Mouse (Mus musculus) MEL (cell line): Measurements from ENCODE around the gene Prcd. TPM values are rescaled to one million over a fixed set of nuclear protein-coding genes. Genes with fewer than 3 reads are reported as not detected.
A peak's percentile ranks its signal among the peaks of the same experiment; 100 is the strongest.

Experiments
- DNase-seq: peaks from one replicate; pipeline ENCODE4 v3.0.0; 2011; ENCODE audit warnings: low read depth, low spot score
- H3K27ac ChIP-seq: 2 replicates; pipeline ENCODE4 v1.5.1; 2012; ENCODE audit warnings: low read depth, mild to moderate bottlenecking, control low read depth, low read length, moderate library complexity; ENCODE audit not compliant: control insufficient read depth
- H3K27me3 ChIP-seq, 2 experiments: fragments of 150-350 bp in 1 of 2; sonication (generic) in 1 of 2; 2 replicates each; pipeline ENCODE4 v1.6.1; 2012; ENCODE audit warnings: low read length in 2 of 2, mild to moderate bottlenecking in 2 of 2, improper control_type of control experiment in 1 of 2, moderate library complexity in 1 of 2; ENCODE audit not compliant: insufficient read depth in 2 of 2, control insufficient read depth in 1 of 2
- H3K36me3 ChIP-seq, 2 experiments: 2 replicates each; pipeline ENCODE4 v1.6.1; 2012 to 2014; ENCODE audit warnings: low read length in 2 of 2, improper control_type of control experiment in 1 of 2, inconsistent platforms in 1 of 2, mild to moderate bottlenecking in 1 of 2; ENCODE audit not compliant: insufficient read depth in 2 of 2, control insufficient read depth in 1 of 2
- H3K4me1 ChIP-seq, 2 experiments: fragments of 150-350 bp in 1 of 2; sonication (generic) in 1 of 2; 2 replicates each; pipeline ENCODE4 v1.6.1; 2012; ENCODE audit warnings: low read length in 2 of 2, improper control_type of control experiment in 1 of 2, mild to moderate bottlenecking in 1 of 2; ENCODE audit not compliant: insufficient read depth in 2 of 2, control insufficient read depth in 1 of 2
- H3K4me3 ChIP-seq, 2 experiments: fragments of 150-350 bp in 1 of 2; sonication (generic) in 1 of 2; 2 replicates each; pipeline ENCODE4 v1.5.1; 2012; ENCODE audit warnings: low read depth in 2 of 2, low read length in 2 of 2, mild to moderate bottlenecking in 2 of 2, moderate library complexity in 2 of 2, control low read depth in 1 of 2, improper control_type of control experiment in 1 of 2; ENCODE audit not compliant: control insufficient read depth in 1 of 2, insufficient read depth in 1 of 2
- H3K79me2 ChIP-seq: 2 replicates; pipeline ENCODE4 v1.6.1; 2012; ENCODE audit warnings: mild to moderate bottlenecking, low read length, moderate library complexity; ENCODE audit not compliant: control insufficient read depth, poor library complexity, insufficient read depth
- H3K9ac ChIP-seq: 2 replicates; pipeline ENCODE4 v1.6.1; 2012; ENCODE audit warnings: low read depth, mild to moderate bottlenecking, control low read depth, low read length, moderate library complexity; ENCODE audit not compliant: control insufficient read depth, poor library complexity, severe bottlenecking
- H3K9me3 ChIP-seq: fragments of 150-350 bp; sonication (generic); replicated peaks from 2 replicates; pipeline ENCODE4 v1.6.1; 2012; ENCODE audit warnings: mild to moderate bottlenecking, low read length, improper control_type of control experiment, moderate library complexity; ENCODE audit not compliant: insufficient read depth
- BHLHE40 ChIP-seq: IDR thresholded peaks from 2 replicates; pipeline ENCODE4 v1.6.1; 2012; ENCODE audit warnings: low read depth, mild to moderate bottlenecking, inconsistent platforms, low read length, improper control_type of control experiment, borderline replicate concordance
- CHD1 ChIP-seq: IDR thresholded peaks from 2 replicates; pipeline ENCODE4 v1.6.1; 2012; ENCODE audit warnings: low read depth, mild to moderate bottlenecking, inconsistent platforms, low read length, improper control_type of control experiment
- E2F4 ChIP-seq: IDR thresholded peaks from 2 replicates; pipeline ENCODE4 v1.6.1; 2011; ENCODE audit warnings: low read depth, low read length, improper control_type of control experiment, borderline replicate concordance
- ELF1 ChIP-seq: IDR thresholded peaks from 2 replicates; pipeline ENCODE4 v1.6.1; 2014; ENCODE audit warnings: low read depth, mild to moderate bottlenecking, inconsistent platforms, low read length, improper control_type of control experiment, moderate library complexity
- EP300 ChIP-seq, 2 experiments: IDR thresholded peaks; 2 replicates each; pipeline ENCODE4 v1.6.1; 2011; ENCODE audit warnings: improper control_type of control experiment in 2 of 2, low read length in 2 of 2, low read depth in 1 of 2, mild to moderate bottlenecking in 1 of 2
- ETS1 ChIP-seq: IDR thresholded peaks from 2 replicates; pipeline ENCODE4 v1.6.1; 2012; ENCODE audit warnings: low read depth, mild to moderate bottlenecking, inconsistent platforms, low read length, improper control_type of control experiment, moderate library complexity
- GABPA ChIP-seq: IDR thresholded peaks from 2 replicates; pipeline ENCODE4 v1.6.1; 2012; ENCODE audit warnings: low read depth, mild to moderate bottlenecking, inconsistent platforms, low read length, improper control_type of control experiment, moderate library complexity
- HCFC1 ChIP-seq: IDR thresholded peaks from 2 replicates; pipeline ENCODE4 v1.6.1; 2012; ENCODE audit warnings: low read depth, mild to moderate bottlenecking, inconsistent platforms, low read length, improper control_type of control experiment, moderate library complexity
- JUND ChIP-seq: IDR thresholded peaks from 2 replicates; pipeline ENCODE4 v1.6.1; 2011; ENCODE audit warnings: low read depth, mild to moderate bottlenecking, improper control_type of control experiment, low read length
- MAX ChIP-seq: IDR thresholded peaks from 2 replicates; pipeline ENCODE4 v1.6.1; 2011; ENCODE audit warnings: low read length, improper control_type of control experiment
- MAZ ChIP-seq: IDR thresholded peaks from 2 replicates; pipeline ENCODE4 v1.6.1; 2012; ENCODE audit warnings: low read depth, mild to moderate bottlenecking, inconsistent platforms, low read length, improper control_type of control experiment
- MXI1 ChIP-seq: IDR thresholded peaks from 2 replicates; pipeline ENCODE4 v1.6.1; 2011; ENCODE audit warnings: mild to moderate bottlenecking, low read depth, low read length, improper control_type of control experiment
- MYB ChIP-seq: IDR thresholded peaks from 2 replicates; pipeline ENCODE4 v1.6.1; 2011; ENCODE audit warnings: mild to moderate bottlenecking, low read depth, low read length, improper control_type of control experiment
- MYC ChIP-seq: IDR thresholded peaks from 2 replicates; pipeline ENCODE4 v1.6.1; 2011; ENCODE audit warnings: low read depth, mild to moderate bottlenecking, low read length, improper control_type of control experiment, moderate library complexity
- NELFE ChIP-seq: IDR thresholded peaks from 2 replicates; pipeline ENCODE4 v1.6.1; 2011; ENCODE audit warnings: low read depth, low read length, improper control_type of control experiment
- NRF1 ChIP-seq: IDR thresholded peaks from 2 replicates; pipeline ENCODE4 v1.6.1; 2014; ENCODE audit warnings: low read depth, mild to moderate bottlenecking, inconsistent platforms, low read length, improper control_type of control experiment, moderate library complexity; ENCODE audit not compliant: poor library complexity, insufficient read depth, severe bottlenecking
- POLR2A ChIP-seq, 2 experiments: IDR thresholded peaks; 2 replicates each; pipeline ENCODE4 v1.6.1; 2011 to 2012; ENCODE audit warnings: low read length in 2 of 2, mild to moderate bottlenecking in 2 of 2, control low read depth in 1 of 2, improper control_type of control experiment in 1 of 2, low read depth in 1 of 2, moderate library complexity in 1 of 2; ENCODE audit not compliant: control insufficient read depth in 1 of 2, insufficient read depth in 1 of 2, poor library complexity in 1 of 2
- POLR2AphosphoS2 ChIP-seq: IDR thresholded peaks from 2 replicates; pipeline ENCODE4 v1.6.1; 2011; ENCODE audit warnings: low read length, improper control_type of control experiment
- POLR2AphosphoS5 ChIP-seq: IDR thresholded peaks from 2 replicates; pipeline ENCODE4 v1.6.1; 2012; ENCODE audit warnings: low read depth, borderline replicate concordance, mild to moderate bottlenecking, inconsistent platforms, low read length, moderate library complexity, mixed read lengths
- RAD21 ChIP-seq: IDR thresholded peaks from 2 replicates; pipeline ENCODE4 v1.6.1; 2011; ENCODE audit warnings: mild to moderate bottlenecking, low read depth, low read length, improper control_type of control experiment
- RCOR1 ChIP-seq: IDR thresholded peaks from 2 replicates; pipeline ENCODE4 v1.6.1; 2012; ENCODE audit warnings: low read depth, mild to moderate bottlenecking, inconsistent platforms, low read length, improper control_type of control experiment
- SIN3A ChIP-seq: IDR thresholded peaks from 2 replicates; pipeline ENCODE4 v1.6.1; 2012; ENCODE audit warnings: low read length, improper control_type of control experiment, inconsistent platforms
- SMC3 ChIP-seq: IDR thresholded peaks from 2 replicates; pipeline ENCODE4 v1.6.1; 2011; ENCODE audit warnings: low read depth, low read length, improper control_type of control experiment
- TBP ChIP-seq: IDR thresholded peaks from 2 replicates; pipeline ENCODE4 v1.8.0; 2011; ENCODE audit warnings: low read depth, low read length, improper control_type of control experiment
- TCF12 ChIP-seq: IDR thresholded peaks from 2 replicates; pipeline ENCODE4 v1.6.1; 2014; ENCODE audit warnings: low read depth, mild to moderate bottlenecking, inconsistent platforms, low read length, improper control_type of control experiment, moderate library complexity
- UBTF ChIP-seq: IDR thresholded peaks from 2 replicates; pipeline ENCODE4 v1.6.1; 2012; ENCODE audit warnings: low read depth, mild to moderate bottlenecking, inconsistent platforms, low read length, improper control_type of control experiment, moderate library complexity, borderline replicate concordance; ENCODE audit not compliant: insufficient read depth
- USF2 ChIP-seq, 2 experiments: IDR thresholded peaks; 2 replicates each; pipeline ENCODE4 v1.6.1; 2011 to 2012; ENCODE audit warnings: improper control_type of control experiment in 2 of 2, low read length in 2 of 2, borderline replicate concordance in 1 of 2, inconsistent platforms in 1 of 2, low read depth in 1 of 2, mild to moderate bottlenecking in 1 of 2; ENCODE audit not compliant: insufficient read depth in 1 of 2
- ZC3H11A ChIP-seq: IDR thresholded peaks from 2 replicates; pipeline ENCODE4 v1.6.1; 2012; ENCODE audit warnings: low read depth, mild to moderate bottlenecking, inconsistent platforms, low read length, improper control_type of control experiment
- ZKSCAN1 ChIP-seq: IDR thresholded peaks from 2 replicates; pipeline ENCODE4 v1.6.1; 2012; ENCODE audit warnings: low read depth, mild to moderate bottlenecking, inconsistent platforms, low read length, improper control_type of control experiment, moderate library complexity
- ZMIZ1 ChIP-seq: IDR thresholded peaks from 2 replicates; pipeline ENCODE4 v1.6.1; 2012; ENCODE audit warnings: low read depth, mild to moderate bottlenecking, inconsistent platforms, low read length, improper control_type of control experiment, moderate library complexity
- polyA plus RNA-seq, 2 experiments: library from polyadenylated mRNA; stranded (reverse) in 1 of 2; unstranded in 1 of 2; fragments of >175 nt in 1 of 2; fragments of >200 nt in 1 of 2; gene quantifications; 2 replicates each; pipeline versions ENCODE4 v1.2.1 to v1.2.4; 2012; ENCODE audit warnings: low replicate concordance in 2 of 2, low read depth in 1 of 2; ENCODE audit not compliant: insufficient read length in 2 of 2, insufficient read depth in 1 of 2, missing spikeins in 1 of 2
- total RNA-seq: library from RNA; depleted of rRNA; stranded (reverse); fragments of 300-350 nt; gene quantifications from 2 replicates; pipeline ENCODE4 v1.2.3, GENCODE M21; 2012

The Prcd gene
- total and polyA plus RNA-seq, 3 experiments = 44.4 to 72.2 TPM; not detected in 1

DNA sequence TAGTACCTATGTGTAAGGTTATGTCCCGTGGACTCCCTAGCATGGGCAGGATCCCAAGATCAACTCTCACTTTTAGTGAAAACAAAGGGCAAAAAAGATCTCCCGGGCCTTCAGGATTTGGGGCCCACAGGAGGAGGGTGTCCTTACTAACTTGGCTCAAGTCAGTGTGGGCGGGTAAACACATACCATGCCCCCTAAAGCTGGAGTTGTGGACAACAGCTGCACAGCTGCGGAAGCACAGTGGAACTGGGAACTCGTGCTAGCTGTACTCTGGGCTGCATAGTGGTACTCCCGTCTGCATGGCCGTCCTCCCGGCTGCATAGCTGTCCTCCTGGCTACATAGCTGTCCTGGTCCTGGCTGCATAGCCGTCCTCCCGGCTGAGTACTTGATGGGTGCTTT lies 4.9 kb downstream of the Prcd start (continued):
- TF ChIP-seq ELF1 (no peak; the same call in none of the 2 replicates), E2F4 (no peak), GABPA (no peak), MAX (peak; percentile 16; the same call in 1 of the 2 replicates), NELFE (no peak), SIN3A (no peak; the same call in 1 of the 2 replicates), RAD21 (no peak), MYB (no peak), ETS1 (peak; percentile 30; the same call in 1 of the 2 replicates), MXI1 (peak; percentile 57; the same call in 1 of the 2 replicates), CHD1 (peak; percentile 16; the same call in 1 of the 2 replicates), ZC3H11A (no peak), HCFC1 (no peak; the same call in 1 of the 2 replicates), ZMIZ1 (no peak)

DNA sequence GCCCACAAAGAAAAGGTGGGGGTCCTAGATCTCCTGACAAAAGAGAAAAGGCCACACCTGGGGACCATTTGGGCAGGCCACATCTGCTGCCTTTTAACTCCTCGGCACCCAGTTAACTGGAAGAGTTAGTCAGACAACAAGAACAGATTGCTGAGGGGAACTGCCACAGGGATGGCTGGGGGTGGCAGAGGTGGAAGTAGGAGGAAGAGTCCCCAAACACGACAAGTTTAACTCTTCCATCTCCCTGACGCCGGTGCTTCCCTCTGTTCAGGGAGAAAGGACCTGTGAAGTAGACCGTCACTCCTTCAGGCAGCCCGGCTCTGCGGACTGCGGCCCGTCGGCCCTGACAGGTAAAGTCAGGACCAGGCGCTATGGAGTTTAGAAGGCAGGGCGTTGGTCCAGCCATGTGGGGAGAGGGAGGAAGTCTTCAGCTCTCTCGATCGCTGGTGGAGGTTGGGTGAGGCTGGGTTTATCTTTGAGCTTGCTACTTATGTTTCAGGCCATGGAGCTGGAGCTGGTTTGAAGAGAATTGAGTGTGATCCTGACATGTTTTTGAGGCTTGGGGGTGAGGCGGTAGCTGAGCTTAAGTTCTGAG lies 5.8 kb downstream of the Prcd start:
- Histone ChIP-seq H3K36me3 (peaks cover 0 to 19% of the 10 kb centered on the region in 2 experiments; a peak in 2 of 4 replicates), H3K4me1 (peaks cover 11 to 48% of the 10 kb centered on the region in 2 experiments), H3K4me3 (peak overlapping the region; percentile 15 to 48), H3K27ac (peak overlapping the region; percentile 96), H3K79me2 (no peaks in the 10 kb centered on the region; the same call in 1 of the 2 replicates), H3K9ac (peak overlapping the region; percentile 77), H3K9me3 (no peaks in the 10 kb centered on the region), H3K27me3 (0 out of 4 replicates have a peak, but pooled peaks cover 0 to 2% of the 10 kb centered on the region in 2 experiments)
- TF ChIP-seq TBP (peak; percentile 64), MYC (peak; percentile 91), ZMIZ1 (0 out of 2 replicates have a peak, but pooled peaks have one; percentile 26), RCOR1 (no peak), USF2 (IDR thresholded peaks at IDR 0.05; ENCODE audit: borderline replicate concordance in 1 of 2, insufficient read depth in 1 of 2, low read depth in 1 of 2, low read length in 2 of 2) (no peak), POLR2A (IDR thresholded peaks at IDR 0.05; ENCODE audit: control insufficient read depth in 1 of 2, insufficient read depth in 1 of 2, low read depth in 1 of 2, low read length in 2 of 2, poor library complexity in 1 of 2) (peak; percentile 75 to 78), SIN3A (peak; percentile 46; the same call in 1 of the 2 replicates), BHLHE40 (no peak), UBTF (peak; percentile 80; the same call in 1 of the 2 replicates), NELFE (peak; percentile 71; the same call in 1 of the 2 replicates), JUND (no peak), ZKSCAN1 (0 out of 2 replicates have a peak, but pooled peaks have one; percentile 5), CHD1 (peak; percentile 70; the same call in 1 of the 2 replicates), POLR2AphosphoS5 (0 out of 2 replicates have a peak, but pooled peaks have one; percentile 58), NRF1 (no peak), POLR2AphosphoS2 (peak; percentile 72; the same call in 1 of the 2 replicates), MAX (peak; percentile 82), MXI1 (no peak; the same call in 1 of the 2 replicates), TCF12 (peak; percentile 44), HCFC1 (peak; percentile 48), EP300 (IDR thresholded peaks at IDR 0.05; ENCODE audit: low read depth in 1 of 2, low read length in 2 of 2) (peak; percentile 9 to 31; a peak in 2 of 4 replicates), ETS1 (0 out of 2 replicates have a peak, but pooled peaks have one; percentile 13), MAZ (peak; percentile 77; the same call in 1 of the 2 replicates), SMC3 (no peak)
- DNase-seq = peak; percentile 87
